Mouse (Mus musculus): Measurements from ENCODE around the gene Ndrg3. TPM values are rescaled to one million over a fixed set of nuclear protein-coding genes. Genes with fewer than 3 reads are reported as not detected.

Gene Ndrg3
- polyA plus RNA-seq, 1 experiment: 81.0 TPM

DNA sequence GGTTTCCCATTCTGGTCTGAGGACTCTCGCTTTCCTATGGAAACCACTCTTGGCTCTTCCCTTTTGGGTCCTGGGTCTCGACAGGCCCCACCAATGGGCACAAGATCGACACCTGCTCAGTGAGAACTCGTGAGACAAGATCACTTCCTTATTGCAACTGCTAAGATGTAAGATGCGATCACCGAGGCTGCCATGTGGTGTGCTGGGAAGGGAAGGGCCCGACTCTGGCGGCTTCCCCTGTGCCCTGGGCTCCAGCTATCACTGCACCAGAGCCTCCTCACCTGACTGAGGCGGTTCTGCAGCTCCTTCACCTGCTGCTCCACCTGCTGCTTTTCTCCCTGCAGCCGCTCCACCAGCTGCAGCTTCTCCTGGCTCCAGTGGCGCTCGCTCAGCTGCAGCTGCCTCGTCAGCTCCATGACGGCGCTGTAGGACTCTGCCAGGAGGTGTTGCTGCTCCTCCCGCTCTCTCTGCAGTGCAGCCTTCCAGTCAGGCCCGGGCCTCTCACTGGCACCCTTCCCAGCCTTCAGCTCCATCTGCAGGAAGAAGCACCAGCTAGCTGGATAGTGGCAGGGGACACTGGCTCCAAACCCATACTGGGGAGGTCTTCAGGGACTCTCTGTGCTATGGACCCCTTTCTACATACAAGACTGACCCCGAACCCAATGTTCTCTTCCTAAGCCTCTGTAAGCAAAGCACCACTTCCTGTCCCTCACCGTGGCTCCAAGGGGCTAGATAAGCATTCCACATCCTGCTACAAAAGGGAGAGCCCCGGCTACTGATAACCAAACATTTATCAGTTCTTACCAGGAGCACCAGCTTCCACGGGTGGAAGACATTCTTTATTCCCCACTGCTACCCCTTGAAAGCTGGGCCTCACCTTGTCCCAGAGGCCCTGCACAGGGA is 35.5 kb upstream of the Ndrg3 start:
- TF ChIP-seq CTCF (IDR thresholded peaks at IDR 0.05; ENCODE audit: low read depth, low read length) (no peak), POLR2A (IDR thresholded peaks at IDR 0.05; ENCODE audit: borderline replicate concordance, low read depth, low read length) (no peak)
- H3K4me1 ChIP-seq (ENCODE audit: control insufficient read depth, insufficient read depth, low read length): no peaks in the 10 kb centered on the region
- H3K27ac ChIP-seq (ENCODE audit: insufficient read depth, low read depth, low read length): no peak overlapping the region
- no peak overlapping the region for H3K4me3 ChIP-seq (ENCODE audit: insufficient read depth, low read length)

DNA sequence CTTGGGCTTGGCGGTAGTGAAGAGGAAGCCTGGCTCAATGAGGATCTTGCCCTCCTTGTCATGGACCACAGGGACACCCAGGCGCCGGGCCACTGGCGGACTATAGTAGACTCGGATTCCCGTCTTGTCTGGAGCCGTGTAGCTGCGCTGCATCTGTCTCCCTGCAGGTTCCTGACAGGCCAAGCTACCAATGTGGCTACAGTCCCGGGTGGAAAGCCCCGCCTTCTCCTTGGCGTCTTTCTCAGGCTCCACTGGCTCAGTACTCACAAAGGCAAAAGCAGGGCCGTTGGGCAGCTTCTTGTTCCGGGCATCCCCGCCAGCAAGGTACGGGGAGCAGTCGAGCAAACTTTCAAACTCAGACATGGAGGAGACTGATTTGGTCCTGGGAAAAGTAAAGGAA is 29.3 kb upstream of the Ndrg3 start:
- no peak overlapping the region for H3K27ac ChIP-seq (ENCODE audit: insufficient read depth, low read depth, low read length)
- no peak for TF ChIP-seq CTCF (IDR thresholded peaks at IDR 0.05; ENCODE audit: low read depth, low read length)
- no peak for TF ChIP-seq POLR2A (IDR thresholded peaks at IDR 0.05; ENCODE audit: borderline replicate concordance, low read depth, low read length)

DNA sequence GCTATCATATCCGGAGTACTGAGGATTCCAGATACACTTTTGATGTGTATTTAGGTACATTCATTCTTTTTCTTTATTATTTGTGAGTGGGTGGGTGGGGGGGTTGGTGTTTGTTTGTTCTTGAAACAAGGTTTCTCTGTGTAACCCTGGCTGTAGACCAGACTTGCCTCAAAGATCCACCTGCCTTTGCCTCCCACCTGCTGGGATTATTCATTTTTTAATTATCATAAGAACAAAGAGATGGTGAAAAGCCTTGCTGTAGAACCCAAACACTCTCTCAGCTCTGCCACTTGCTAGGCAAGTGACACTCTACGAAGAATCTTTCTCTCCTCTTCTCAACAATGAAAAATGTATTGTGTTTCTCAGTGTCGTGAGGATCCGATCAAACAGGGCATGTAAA is 27.4 kb upstream of the Ndrg3 start:
- TF ChIP-seq POLR2A (IDR thresholded peaks at IDR 0.05; ENCODE audit: borderline replicate concordance, low read depth, low read length) (no peak), CTCF (IDR thresholded peaks at IDR 0.05; ENCODE audit: low read depth, low read length) (no peak)
- no peak overlapping the region for H3K4me3 ChIP-seq (ENCODE audit: insufficient read depth, low read length)
- no peak overlapping the region for H3K27ac ChIP-seq (ENCODE audit: insufficient read depth, low read depth, low read length)
- no peaks in the 10 kb centered on the region for H3K4me1 ChIP-seq (ENCODE audit: control insufficient read depth, insufficient read depth, low read length)

More for the DNA sequence above, 29.3 kb upstream of the Ndrg3 start:
- Histone ChIP-seq H3K4me3 (ENCODE audit: insufficient read depth, low read length) (no peak overlapping the region), H3K4me1 (ENCODE audit: control insufficient read depth, insufficient read depth, low read length) (no peaks in the 10 kb centered on the region)

DNA sequence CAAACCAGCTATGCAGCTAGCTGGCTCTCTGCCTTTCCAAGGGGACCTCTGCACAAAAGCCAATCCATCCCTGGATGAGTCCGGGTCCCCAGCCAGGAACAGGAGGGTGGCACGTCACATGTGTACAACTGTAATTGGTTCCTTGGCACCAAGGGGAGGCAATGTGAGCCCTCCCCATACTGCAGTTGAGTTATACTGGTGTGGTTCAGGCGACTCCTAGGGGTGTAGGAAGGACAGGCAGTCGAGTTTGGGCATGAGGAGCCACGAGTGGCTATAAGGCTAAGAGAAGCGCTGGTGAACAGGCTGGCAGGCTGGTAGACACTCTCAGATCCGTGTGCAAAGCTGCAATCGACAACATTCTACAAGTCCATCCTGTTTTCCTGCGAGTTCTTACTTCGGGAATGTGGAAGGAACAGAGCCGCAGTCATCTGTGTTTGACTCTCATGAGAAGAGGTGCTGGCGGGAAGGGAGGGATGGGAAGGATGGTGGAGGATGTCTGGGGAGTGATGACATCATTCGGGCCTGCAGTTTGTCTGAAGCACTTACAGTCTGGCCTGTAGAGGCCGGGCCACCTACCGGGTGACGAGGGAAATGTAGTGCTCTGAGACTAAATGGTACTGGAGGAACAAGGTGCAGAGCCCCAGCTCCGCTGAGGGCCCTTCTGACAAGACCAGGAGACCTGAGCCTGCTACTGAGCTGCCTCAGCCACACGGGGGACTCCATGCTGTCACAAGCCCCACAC is 24.8 kb upstream of the Ndrg3 start:
- no peak overlapping the region for H3K27ac ChIP-seq (ENCODE audit: insufficient read depth, low read depth, low read length)
- no peaks in the 10 kb centered on the region for H3K4me1 ChIP-seq (ENCODE audit: control insufficient read depth, insufficient read depth, low read length)
- TF ChIP-seq POLR2A (IDR thresholded peaks at IDR 0.05; ENCODE audit: borderline replicate concordance, low read depth, low read length): no peak
- no peak for TF ChIP-seq CTCF (IDR thresholded peaks at IDR 0.05; ENCODE audit: low read depth, low read length)
- no peak overlapping the region for H3K4me3 ChIP-seq (ENCODE audit: insufficient read depth, low read length)

DNA sequence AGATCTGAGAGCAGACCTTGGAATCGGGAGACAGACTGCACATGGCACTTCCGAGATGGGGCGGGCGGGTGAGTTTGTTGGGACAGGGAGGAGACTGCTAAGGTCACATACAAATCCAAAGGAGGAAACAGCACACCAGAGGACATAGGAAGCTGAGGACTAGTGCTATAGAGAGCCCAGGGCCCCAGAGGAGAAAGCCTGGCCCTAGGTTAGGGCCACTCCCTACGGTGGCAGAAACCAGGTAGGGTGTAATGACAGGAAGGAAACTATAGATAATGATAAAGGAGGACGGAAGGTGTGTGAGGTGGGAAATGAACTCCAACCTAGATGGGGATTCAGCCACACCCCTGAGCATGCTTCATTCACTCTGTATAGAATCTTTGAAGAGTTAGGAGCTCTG is 20.5 kb upstream of the Ndrg3 start:
- Histone ChIP-seq H3K27ac (ENCODE audit: insufficient read depth, low read depth, low read length) (no peak overlapping the region), H3K4me1 (ENCODE audit: control insufficient read depth, insufficient read depth, low read length) (peaks cover 19% of the 10 kb centered on the region), H3K4me3 (ENCODE audit: insufficient read depth, low read length) (no peak overlapping the region)
- TF ChIP-seq CTCF (IDR thresholded peaks at IDR 0.05; ENCODE audit: low read depth, low read length) (no peak), POLR2A (IDR thresholded peaks at IDR 0.05; ENCODE audit: borderline replicate concordance, low read depth, low read length) (no peak)

DNA sequence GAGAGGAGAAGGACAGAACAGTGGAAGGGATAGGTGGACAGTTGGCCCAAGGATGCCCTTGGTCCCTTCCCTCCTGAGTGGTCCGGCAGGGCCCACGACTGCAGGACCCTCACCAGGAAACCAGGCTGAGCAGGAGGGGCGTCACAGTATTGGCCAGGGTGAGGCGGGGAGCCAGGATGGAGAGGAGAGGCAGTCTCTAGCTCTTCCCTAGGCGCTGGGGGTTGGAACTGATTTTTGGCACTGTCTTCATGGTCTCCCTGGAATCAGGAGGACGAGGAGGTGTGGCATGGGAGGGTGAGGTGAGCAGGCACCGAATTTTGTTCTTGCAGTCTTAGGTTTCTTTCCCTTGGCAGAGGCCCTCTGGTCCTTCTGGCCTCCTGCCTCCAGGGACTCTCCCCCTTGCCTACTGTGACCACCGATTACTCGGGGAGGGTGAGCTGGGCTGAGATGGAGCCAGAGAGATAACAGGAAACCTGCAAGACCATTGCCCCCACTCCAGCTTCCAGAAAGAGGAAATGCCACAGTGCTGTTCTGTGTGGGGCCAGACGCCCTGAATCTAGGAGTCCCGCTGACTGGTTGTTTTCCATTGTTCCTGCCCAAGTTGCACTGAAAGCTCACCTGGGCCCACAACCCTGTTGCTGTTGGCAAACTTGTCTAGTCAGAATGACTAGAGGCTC is 18.9 kb upstream of the Ndrg3 start:
- Histone ChIP-seq H3K4me1 (ENCODE audit: control insufficient read depth, insufficient read depth, low read length) (peaks cover 23% of the 10 kb centered on the region), H3K4me3 (ENCODE audit: insufficient read depth, low read length) (no peak overlapping the region)
- TF ChIP-seq CTCF (IDR thresholded peaks at IDR 0.05; ENCODE audit: low read depth, low read length): no peak
- no peak for TF ChIP-seq POLR2A (IDR thresholded peaks at IDR 0.05; ENCODE audit: borderline replicate concordance, low read depth, low read length)

DNA sequence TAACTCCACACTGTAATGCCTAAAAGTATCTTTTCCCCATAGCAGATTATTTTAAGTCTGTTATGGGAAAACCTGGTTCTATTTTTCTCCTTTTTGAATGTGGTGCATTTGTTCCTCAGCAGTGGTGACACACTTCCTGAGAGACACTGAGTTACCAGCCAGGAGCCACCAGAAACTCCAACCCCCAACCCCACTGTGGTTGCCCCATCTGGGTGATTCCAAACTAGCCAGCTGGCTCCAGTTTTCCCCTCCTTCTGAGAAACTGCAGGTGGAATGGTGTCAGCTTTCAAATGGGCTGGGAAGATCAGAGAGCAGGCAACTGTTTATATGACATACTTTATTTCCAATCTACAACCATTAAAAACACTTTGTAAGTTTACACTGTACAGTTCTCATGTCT is 18.3 kb upstream of the Ndrg3 start:
- Histone ChIP-seq H3K4me1 (ENCODE audit: control insufficient read depth, insufficient read depth, low read length) (peaks cover 25% of the 10 kb centered on the region), H3K4me3 (ENCODE audit: insufficient read depth, low read length) (no peak overlapping the region), H3K27ac (ENCODE audit: insufficient read depth, low read depth, low read length) (no peak overlapping the region)
- no peak for TF ChIP-seq CTCF (IDR thresholded peaks at IDR 0.05; ENCODE audit: low read depth, low read length)
- TF ChIP-seq POLR2A (IDR thresholded peaks at IDR 0.05; ENCODE audit: borderline replicate concordance, low read depth, low read length): no peak

More for the DNA sequence above, 18.9 kb upstream of the Ndrg3 start:
- H3K27ac ChIP-seq (ENCODE audit: insufficient read depth, low read depth, low read length): no peak overlapping the region

DNA sequence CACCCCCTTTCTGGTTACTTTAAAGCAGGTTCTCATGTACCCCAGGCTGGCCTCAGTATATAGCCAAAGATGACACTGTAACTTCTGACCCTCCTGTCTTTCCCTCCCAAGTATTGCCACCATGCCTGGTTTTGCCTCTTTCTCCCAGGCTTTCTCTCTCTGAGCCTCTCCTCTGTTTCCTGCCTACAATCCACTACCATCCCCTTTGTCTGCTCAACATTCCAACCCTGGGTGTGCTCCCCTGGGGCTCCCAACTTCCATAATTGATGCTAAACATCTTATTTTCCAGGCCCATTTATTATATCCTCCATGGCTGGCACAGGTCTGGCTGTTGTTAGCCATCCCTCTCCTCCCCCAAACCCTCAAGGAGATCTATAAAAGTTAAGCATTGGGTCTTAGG is 16.7 kb upstream of the Ndrg3 start:
- no peak for TF ChIP-seq POLR2A (IDR thresholded peaks at IDR 0.05; ENCODE audit: borderline replicate concordance, low read depth, low read length)
- TF ChIP-seq CTCF (IDR thresholded peaks at IDR 0.05; ENCODE audit: low read depth, low read length): no peak
- peaks cover 25% of the 10 kb centered on the region for H3K4me1 ChIP-seq (ENCODE audit: control insufficient read depth, insufficient read depth, low read length)
- no peak overlapping the region for H3K27ac ChIP-seq (ENCODE audit: insufficient read depth, low read depth, low read length)

DNA sequence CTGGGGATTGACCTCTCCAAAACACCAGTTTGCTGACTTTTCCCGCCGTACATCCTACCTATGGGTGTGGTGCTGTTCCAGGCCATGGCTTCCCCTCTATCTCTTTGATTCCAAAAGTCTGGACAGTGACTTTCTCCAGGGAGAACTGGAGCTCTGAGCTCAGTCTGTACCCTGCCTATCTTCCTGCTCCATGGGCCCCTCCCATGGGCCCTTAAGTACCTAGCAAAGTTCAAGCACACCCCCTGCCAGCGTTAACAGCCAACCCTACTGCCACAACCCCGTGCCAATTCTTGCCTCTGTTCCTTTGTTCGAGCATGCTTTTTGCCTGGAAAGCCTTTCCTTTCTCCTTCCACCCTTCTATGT is 15.4 kb upstream of the Ndrg3 start:
- peaks cover 25% of the 10 kb centered on the region for H3K4me1 ChIP-seq (ENCODE audit: control insufficient read depth, insufficient read depth, low read length)
- H3K4me3 ChIP-seq (ENCODE audit: insufficient read depth, low read length): peak overlapping the region; percentile 58
- peak overlapping the region; percentile 1; the same call in 1 of the 2 replicates for H3K27ac ChIP-seq (ENCODE audit: insufficient read depth, low read depth, low read length)
- TF ChIP-seq POLR2A (IDR thresholded peaks at IDR 0.05; ENCODE audit: borderline replicate concordance, low read depth, low read length) (no peak), CTCF (IDR thresholded peaks at IDR 0.05; ENCODE audit: low read depth, low read length) (0 out of 2 replicates have a peak, but pooled peaks have one; percentile 17)

More for the DNA sequence above, 16.7 kb upstream of the Ndrg3 start:
- H3K4me3 ChIP-seq (ENCODE audit: insufficient read depth, low read length): no peak overlapping the region
